Comparison of ENCODE assay signal across 8 mouse cellular contexts in genomic region chr14:117962453-117962852, GRCm38 (mm10).
DNase-seq lines count a peak whose midpoint lies in the region; ATAC-seq lines count a peak whose summit lies in the region.

No protein-coding gene starts in this region.

- no peaks in the 10 kb centered on the region for H3K36me3 ChIP-seq in heart, embryonic 10.5 days
- H3K36me3 ChIP-seq in embryonic facial prominence, embryonic 14.5 days (ENCODE audit: control insufficient read depth, insufficient read depth, low read length), result peaks cover 6% of the 10 kb centered on the region; the same call in 1 of the 2 replicates
- no peaks in the 10 kb centered on the region for H3K36me3 ChIP-seq in neural tube, embryonic 14.5 days (ENCODE audit: control insufficient read depth, insufficient read depth, low read length)

- H3K27ac ChIP-seq in heart, embryonic 10.5 days, result no peak overlapping the region
- no peak overlapping the region for H3K27ac ChIP-seq in embryonic facial prominence, embryonic 14.5 days (replicated peaks; ENCODE audit: low read depth, low read length)
- H3K27ac ChIP-seq in neural tube, embryonic 14.5 days (ENCODE audit: low read depth, low read length), result no peak overlapping the region

- DNase-seq in heart, postnatal 4 days, result peak; percentile 38
- DNase-seq in heart, embryonic 10.5 days (ENCODE audit: low spot score), result no peak
- DNase-seq in thymus, postnatal 14 days, result peak; percentile 5
- no peak for DNase-seq in thymus, adult 18-20 months
- peak; percentile 19 for DNase-seq in embryonic facial prominence, embryonic 14.5 days (ENCODE audit: low spot score)
- DNase-seq in ovary, adult 18-20 months (ENCODE audit: low spot score), result no peak

- no peaks in the 10 kb centered on the region for H3K4me1 ChIP-seq in heart, embryonic 10.5 days
- no peaks in the 10 kb centered on the region for H3K4me1 ChIP-seq in embryonic facial prominence, embryonic 14.5 days (ENCODE audit: control insufficient read depth, insufficient read depth, low read length)
- H3K4me1 ChIP-seq in neural tube, embryonic 14.5 days (ENCODE audit: control insufficient read depth, insufficient read depth, low read length), result 0 out of 2 replicates have a peak, but pooled peaks cover 11% of the 10 kb centered on the region

- ATAC-seq in embryonic facial prominence, embryonic 14.5 days (ENCODE audit: low read depth), result 0 out of 2 replicates have a peak, but pooled peaks have one; percentile 50
- ATAC-seq in neural tube, embryonic 14.5 days (ENCODE audit: low read depth), result 0 out of 2 replicates have a peak, but pooled peaks have one; percentile 23
- no peak for ATAC-seq in inflammation-experienced regulatory T-cells, adult 6 months

- no peaks in the 10 kb centered on the region for H3K9me3 ChIP-seq in heart, embryonic 10.5 days
- no peaks in the 10 kb centered on the region for H3K9me3 ChIP-seq in embryonic facial prominence, embryonic 14.5 days (ENCODE audit: control insufficient read depth, low read length)
- H3K9me3 ChIP-seq in neural tube, embryonic 14.5 days (ENCODE audit: control insufficient read depth, low read length), result no peaks in the 10 kb centered on the region

- 51% methylated on average over 4 of the region's 4 CpGs for WGBS in heart, embryonic 10.5 days
- WGBS in embryonic facial prominence, embryonic 14.5 days, result 67% methylated on average over 4 of the region's 4 CpGs
- WGBS in neural tube, embryonic 14.5 days, result 51% methylated on average over 4 of the region's 4 CpGs

- no peak overlapping the region for H3K9ac ChIP-seq in embryonic facial prominence, embryonic 14.5 days (ENCODE audit: low read depth, low read length)
- no peak overlapping the region for H3K9ac ChIP-seq in neural tube, embryonic 14.5 days (replicated peaks; ENCODE audit: low read depth, low read length)

- no peak overlapping the region for H3K4me3 ChIP-seq in heart, embryonic 10.5 days
- H3K4me3 ChIP-seq in embryonic facial prominence, embryonic 14.5 days (ENCODE audit: low read depth, low read length), result no peak overlapping the region
- no peak overlapping the region for H3K4me3 ChIP-seq in neural tube, embryonic 14.5 days (ENCODE audit: low read depth, low read length)

- H3K4me2 ChIP-seq in embryonic facial prominence, embryonic 14.5 days (ENCODE audit: low read depth, low read length), result no peak overlapping the region
- no peak overlapping the region for H3K4me2 ChIP-seq in neural tube, embryonic 14.5 days (ENCODE audit: low read depth, low read length)

- H3K27me3 ChIP-seq in heart, embryonic 10.5 days (ENCODE audit: insufficient read depth, poor library complexity, severe bottlenecking), result peaks cover 92% of the 10 kb centered on the region
- no peaks in the 10 kb centered on the region for H3K27me3 ChIP-seq in embryonic facial prominence, embryonic 14.5 days (replicated peaks; ENCODE audit: control insufficient read depth, insufficient read depth, low read length)
- no peaks in the 10 kb centered on the region for H3K27me3 ChIP-seq in neural tube, embryonic 14.5 days (ENCODE audit: control insufficient read depth, insufficient read depth, low read length)

Comparison
In these comparisons a context has a peak if more than half of its experiments do, and no peak if none do; other contexts are left out.
1. DNase-seq: peak in heart, postnatal 4 days (single experiment), thymus, postnatal 14 days (single experiment) and embryonic facial prominence, embryonic 14.5 days (single experiment); none in heart, embryonic 10.5 days (single experiment), thymus, adult 18-20 months (0 of 2) and ovary, adult 18-20 months (single experiment).